Mouse (Mus musculus) MEL (cell line): ENCODE measurements around the gene Macf1. TPM values are rescaled to one million over a fixed set of nuclear protein-coding genes. Genes with fewer than 3 reads are reported as not detected.

ENCODE experiments used
- DNase-seq: peaks from one replicate; pipeline ENCODE4 v3.0.0; 2011; ENCODE audit warnings: low read depth, low spot score
- H3K27ac ChIP-seq: 2 replicates; pipeline ENCODE4 v1.5.1; 2012; ENCODE audit warnings: low read depth, mild to moderate bottlenecking, control low read depth, low read length, moderate library complexity; ENCODE audit not compliant: control insufficient read depth
- H3K27me3 ChIP-seq, 2 experiments: fragments of 150-350 bp in 1 of 2; sonication (generic) in 1 of 2; 2 replicates each; pipeline ENCODE4 v1.6.1; 2012; ENCODE audit warnings: low read length in 2 of 2, mild to moderate bottlenecking in 2 of 2, improper control_type of control experiment in 1 of 2, moderate library complexity in 1 of 2; ENCODE audit not compliant: insufficient read depth in 2 of 2, control insufficient read depth in 1 of 2
- H3K36me3 ChIP-seq, 2 experiments: 2 replicates each; pipeline ENCODE4 v1.6.1; 2012 to 2014; ENCODE audit warnings: low read length in 2 of 2, improper control_type of control experiment in 1 of 2, inconsistent platforms in 1 of 2, mild to moderate bottlenecking in 1 of 2; ENCODE audit not compliant: insufficient read depth in 2 of 2, control insufficient read depth in 1 of 2
- H3K4me1 ChIP-seq, 2 experiments: fragments of 150-350 bp in 1 of 2; sonication (generic) in 1 of 2; 2 replicates each; pipeline ENCODE4 v1.6.1; 2012; ENCODE audit warnings: low read length in 2 of 2, improper control_type of control experiment in 1 of 2, mild to moderate bottlenecking in 1 of 2; ENCODE audit not compliant: insufficient read depth in 2 of 2, control insufficient read depth in 1 of 2
- H3K4me3 ChIP-seq, 2 experiments: fragments of 150-350 bp in 1 of 2; sonication (generic) in 1 of 2; 2 replicates each; pipeline ENCODE4 v1.5.1; 2012; ENCODE audit warnings: low read depth in 2 of 2, low read length in 2 of 2, mild to moderate bottlenecking in 2 of 2, moderate library complexity in 2 of 2, control low read depth in 1 of 2, improper control_type of control experiment in 1 of 2; ENCODE audit not compliant: control insufficient read depth in 1 of 2, insufficient read depth in 1 of 2
- H3K79me2 ChIP-seq: 2 replicates; pipeline ENCODE4 v1.6.1; 2012; ENCODE audit warnings: mild to moderate bottlenecking, low read length, moderate library complexity; ENCODE audit not compliant: control insufficient read depth, poor library complexity, insufficient read depth
- H3K9ac ChIP-seq: 2 replicates; pipeline ENCODE4 v1.6.1; 2012; ENCODE audit warnings: low read depth, mild to moderate bottlenecking, control low read depth, low read length, moderate library complexity; ENCODE audit not compliant: control insufficient read depth, poor library complexity, severe bottlenecking
- H3K9me3 ChIP-seq: fragments of 150-350 bp; sonication (generic); replicated peaks from 2 replicates; pipeline ENCODE4 v1.6.1; 2012; ENCODE audit warnings: mild to moderate bottlenecking, low read length, improper control_type of control experiment, moderate library complexity; ENCODE audit not compliant: insufficient read depth
- BHLHE40 ChIP-seq: IDR thresholded peaks from 2 replicates; pipeline ENCODE4 v1.6.1; 2012; ENCODE audit warnings: low read depth, mild to moderate bottlenecking, inconsistent platforms, low read length, improper control_type of control experiment, borderline replicate concordance
- CHD1 ChIP-seq: IDR thresholded peaks from 2 replicates; pipeline ENCODE4 v1.6.1; 2012; ENCODE audit warnings: low read depth, mild to moderate bottlenecking, inconsistent platforms, low read length, improper control_type of control experiment
- CTCF ChIP-seq, 3 experiments: IDR thresholded peaks in 2 of 3; conservative IDR thresholded peaks in 1 of 3; 2 replicates each; pipeline ENCODE4 v1.5.1; 2011 to 2012; ENCODE audit warnings: low read length in 3 of 3, low read depth in 2 of 3, mild to moderate bottlenecking in 2 of 3, improper control_type of control experiment in 1 of 3, inconsistent platforms in 1 of 3, mixed read lengths in 1 of 3, moderate library complexity in 1 of 3; ENCODE audit not compliant: control insufficient read depth in 1 of 3, insufficient read depth in 1 of 3, poor library complexity in 1 of 3, severe bottlenecking in 1 of 3
- E2F4 ChIP-seq: IDR thresholded peaks from 2 replicates; pipeline ENCODE4 v1.6.1; 2011; ENCODE audit warnings: low read depth, low read length, improper control_type of control experiment, borderline replicate concordance
- ELF1 ChIP-seq: IDR thresholded peaks from 2 replicates; pipeline ENCODE4 v1.6.1; 2014; ENCODE audit warnings: low read depth, mild to moderate bottlenecking, inconsistent platforms, low read length, improper control_type of control experiment, moderate library complexity
- EP300 ChIP-seq, 2 experiments: IDR thresholded peaks; 2 replicates each; pipeline ENCODE4 v1.6.1; 2011; ENCODE audit warnings: improper control_type of control experiment in 2 of 2, low read length in 2 of 2, low read depth in 1 of 2, mild to moderate bottlenecking in 1 of 2
- GABPA ChIP-seq: IDR thresholded peaks from 2 replicates; pipeline ENCODE4 v1.6.1; 2012; ENCODE audit warnings: low read depth, mild to moderate bottlenecking, inconsistent platforms, low read length, improper control_type of control experiment, moderate library complexity
- GATA1 ChIP-seq: IDR thresholded peaks from 2 replicates; pipeline ENCODE4 v1.6.1; 2011; ENCODE audit warnings: low read depth, low read length, improper control_type of control experiment
- HCFC1 ChIP-seq: IDR thresholded peaks from 2 replicates; pipeline ENCODE4 v1.6.1; 2012; ENCODE audit warnings: low read depth, mild to moderate bottlenecking, inconsistent platforms, low read length, improper control_type of control experiment, moderate library complexity
- JUND ChIP-seq: IDR thresholded peaks from 2 replicates; pipeline ENCODE4 v1.6.1; 2011; ENCODE audit warnings: low read depth, mild to moderate bottlenecking, improper control_type of control experiment, low read length
- MAX ChIP-seq: IDR thresholded peaks from 2 replicates; pipeline ENCODE4 v1.6.1; 2011; ENCODE audit warnings: low read length, improper control_type of control experiment
- MAZ ChIP-seq: IDR thresholded peaks from 2 replicates; pipeline ENCODE4 v1.6.1; 2012; ENCODE audit warnings: low read depth, mild to moderate bottlenecking, inconsistent platforms, low read length, improper control_type of control experiment
- MXI1 ChIP-seq: IDR thresholded peaks from 2 replicates; pipeline ENCODE4 v1.6.1; 2011; ENCODE audit warnings: mild to moderate bottlenecking, low read depth, low read length, improper control_type of control experiment
- MYC ChIP-seq: IDR thresholded peaks from 2 replicates; pipeline ENCODE4 v1.6.1; 2011; ENCODE audit warnings: low read depth, mild to moderate bottlenecking, low read length, improper control_type of control experiment, moderate library complexity
- POLR2A ChIP-seq, 2 experiments: IDR thresholded peaks; 2 replicates each; pipeline ENCODE4 v1.6.1; 2011 to 2012; ENCODE audit warnings: low read length in 2 of 2, mild to moderate bottlenecking in 2 of 2, control low read depth in 1 of 2, improper control_type of control experiment in 1 of 2, low read depth in 1 of 2, moderate library complexity in 1 of 2; ENCODE audit not compliant: control insufficient read depth in 1 of 2, insufficient read depth in 1 of 2, poor library complexity in 1 of 2
- POLR2AphosphoS5 ChIP-seq: IDR thresholded peaks from 2 replicates; pipeline ENCODE4 v1.6.1; 2012; ENCODE audit warnings: low read depth, borderline replicate concordance, mild to moderate bottlenecking, inconsistent platforms, low read length, moderate library complexity, mixed read lengths
- RAD21 ChIP-seq: IDR thresholded peaks from 2 replicates; pipeline ENCODE4 v1.6.1; 2011; ENCODE audit warnings: mild to moderate bottlenecking, low read depth, low read length, improper control_type of control experiment
- SIN3A ChIP-seq: IDR thresholded peaks from 2 replicates; pipeline ENCODE4 v1.6.1; 2012; ENCODE audit warnings: low read length, improper control_type of control experiment, inconsistent platforms
- SMC3 ChIP-seq: IDR thresholded peaks from 2 replicates; pipeline ENCODE4 v1.6.1; 2011; ENCODE audit warnings: low read depth, low read length, improper control_type of control experiment
- TAL1 ChIP-seq: IDR thresholded peaks from 2 replicates; pipeline ENCODE4 v1.6.1; 2012; ENCODE audit warnings: mild to moderate bottlenecking, inconsistent platforms, low read length, moderate library complexity, mixed read lengths
- TCF12 ChIP-seq: IDR thresholded peaks from 2 replicates; pipeline ENCODE4 v1.6.1; 2014; ENCODE audit warnings: low read depth, mild to moderate bottlenecking, inconsistent platforms, low read length, improper control_type of control experiment, moderate library complexity
- UBTF ChIP-seq: IDR thresholded peaks from 2 replicates; pipeline ENCODE4 v1.6.1; 2012; ENCODE audit warnings: low read depth, mild to moderate bottlenecking, inconsistent platforms, low read length, improper control_type of control experiment, moderate library complexity, borderline replicate concordance; ENCODE audit not compliant: insufficient read depth
- ZKSCAN1 ChIP-seq: IDR thresholded peaks from 2 replicates; pipeline ENCODE4 v1.6.1; 2012; ENCODE audit warnings: low read depth, mild to moderate bottlenecking, inconsistent platforms, low read length, improper control_type of control experiment, moderate library complexity
- ZMIZ1 ChIP-seq: IDR thresholded peaks from 2 replicates; pipeline ENCODE4 v1.6.1; 2012; ENCODE audit warnings: low read depth, mild to moderate bottlenecking, inconsistent platforms, low read length, improper control_type of control experiment, moderate library complexity
- ZNF384 ChIP-seq: IDR thresholded peaks from 2 replicates; pipeline ENCODE4 v1.6.1; 2012; ENCODE audit warnings: low read depth, mild to moderate bottlenecking, inconsistent platforms, low read length, improper control_type of control experiment
- polyA plus RNA-seq, 2 experiments: library from polyadenylated mRNA; stranded (reverse) in 1 of 2; unstranded in 1 of 2; fragments of >175 nt in 1 of 2; fragments of >200 nt in 1 of 2; gene quantifications; 2 replicates each; pipeline versions ENCODE4 v1.2.1 to v1.2.4; 2012; ENCODE audit warnings: low replicate concordance in 2 of 2, low read depth in 1 of 2; ENCODE audit not compliant: insufficient read length in 2 of 2, insufficient read depth in 1 of 2, missing spikeins in 1 of 2
- total RNA-seq: library from RNA; depleted of rRNA; stranded (reverse); fragments of 300-350 nt; gene quantifications from 2 replicates; pipeline ENCODE4 v1.2.3, GENCODE M21; 2012

Macf1 gene
- total and polyA plus RNA-seq, 3 experiments: 18.5 to 71.4 (median 60.8) TPM

- H3K9me3 ChIP-seq: no peaks in the 10 kb centered on the region
These were observed 37.6 kb upstream of the Macf1 start for GRCm38 (mm10) chr4:123721761-123722160.

GRCm38 (mm10) chr4:123718434-123718780 lies 34.2 kb upstream of the Macf1 start:
- peaks cover 0 to 11% of the 10 kb centered on the region in 2 experiments; a peak in 2 of 4 replicates for H3K4me1 ChIP-seq
- H3K27me3 ChIP-seq: no peaks in the 10 kb centered on the region
- H3K9ac ChIP-seq: peak overlapping the region; percentile 88
- peak overlapping the region; percentile 95 for H3K27ac ChIP-seq
- peaks cover 6 to 9% of the 10 kb centered on the region in 2 experiments for H3K36me3 ChIP-seq
- H3K4me3 ChIP-seq: peak overlapping the region; percentile 81 to 84
- no peak for DNase-seq
- TF ChIP-seq RAD21: no peak
- no peak; the same call in 1 of the 2 replicates for TF ChIP-seq SMC3
- TF ChIP-seq ZNF384: no peak
- TF ChIP-seq ELF1: no peak
- no peak for TF ChIP-seq POLR2A (IDR thresholded peaks at IDR 0.05; ENCODE audit: control insufficient read depth in 1 of 2, insufficient read depth in 1 of 2, low read depth in 1 of 2, low read length in 2 of 2, poor library complexity in 1 of 2)
- TF ChIP-seq E2F4: no peak
- peak; percentile 70; the same call in 1 of the 2 replicates for TF ChIP-seq MYC
- no peak for TF ChIP-seq GATA1
- TF ChIP-seq POLR2AphosphoS5: no peak
- TF ChIP-seq JUND: no peak
- 0 out of 4 replicates have a peak, but pooled peaks of 1 of the 2 experiments have one; percentile 27 for TF ChIP-seq EP300 (IDR thresholded peaks at IDR 0.05; ENCODE audit: low read depth in 1 of 2, low read length in 2 of 2)
- TF ChIP-seq MXI1: no peak; the same call in 1 of the 2 replicates
- no peaks in the 10 kb centered on the region for H3K9me3 ChIP-seq
- peaks cover 14% of the 10 kb centered on the region for H3K79me2 ChIP-seq

More at GRCm38 (mm10) chr4:123721761-123722160, 37.6 kb upstream of the Macf1 start:
- Histone ChIP-seq H3K9ac (no peak overlapping the region), H3K4me3 (no peak overlapping the region), H3K27ac (no peak overlapping the region), H3K27me3 (no peaks in the 10 kb centered on the region), H3K36me3 (peaks cover 0 to 8% of the 10 kb centered on the region in 2 experiments; a peak in 2 of 4 replicates), H3K4me1 (peaks cover 0 to 8% of the 10 kb centered on the region in 2 experiments; a peak in 2 of 4 replicates), H3K79me2 (peaks cover 9% of the 10 kb centered on the region)
- TF ChIP-seq ZNF384: no peak
- TF ChIP-seq ZMIZ1: no peak
- DNase-seq: no peak

- DNase-seq: peak; percentile 98
- TF ChIP-seq TCF12 (peak; percentile 75), CTCF (IDR thresholded peaks at IDR 0.05 in 2 of 3, conservative IDR thresholded peaks at IDR 0.05 in 1 of 3; ENCODE audit: control insufficient read depth in 1 of 3, insufficient read depth in 1 of 3, low read depth in 2 of 3, low read length in 3 of 3, poor library complexity in 1 of 3, severe bottlenecking in 1 of 3) (no peak), CHD1 (no peak), UBTF (no peak), MYC (no peak; the same call in 1 of the 2 replicates), MAX (peak; percentile 51; the same call in 1 of the 2 replicates), SIN3A (peak; percentile 95), HCFC1 (peak; percentile 92), TAL1 (peak; percentile 71), ZKSCAN1 (no peak), GABPA (peak; percentile 49; the same call in 1 of the 2 replicates), BHLHE40 (no peak), MAZ (peak; percentile 82; the same call in 1 of the 2 replicates)
These were observed 33.6 kb upstream of the Macf1 start, which contains the start of gene Ndufs5 for GRCm38 (mm10) chr4:123717574-123718433. Ndufs5 (minus strand) TSS chr4:123718202.

More at GRCm38 (mm10) chr4:123717574-123718433, 33.6 kb upstream of the Macf1 start, which contains the start of gene Ndufs5:
- no peaks in the 10 kb centered on the region for H3K9me3 ChIP-seq
- peak within 1 kb of the TSS; percentile 88 for H3K9ac ChIP-seq
- H3K36me3 ChIP-seq: peaks cover 6 to 9% of the 10 kb centered on the region in 2 experiments
- H3K27me3 ChIP-seq: no peaks in the 10 kb centered on the region
- H3K27ac ChIP-seq: peak within 1 kb of the TSS; percentile 95
- peak within 1 kb of the TSS; percentile 85 to 90 for H3K4me3 ChIP-seq
- H3K4me1 ChIP-seq: peaks cover 0 to 11% of the 10 kb centered on the region in 2 experiments; a peak in 2 of 4 replicates
- peaks cover 14% of the 10 kb centered on the region for H3K79me2 ChIP-seq
